Mouse (Mus musculus) cortical plate, adult 2 months (tissue): ENCODE results near the gene Ankrd44.

ENCODE experiments used
- CTCF ChIP-seq: fragments of 200-500 bp; IDR thresholded peaks from 2 replicates; pipeline ENCODE4 v1.5.1; 2011; ENCODE audit warnings: mild to moderate bottlenecking, control low read depth, low read length; ENCODE audit not compliant: insufficient read depth; ENCODE audit errors: extremely low read depth
- POLR2A ChIP-seq: fragments of 200-500 bp; IDR thresholded peaks from 2 replicates; pipeline ENCODE4 v1.6.1; 2011; ENCODE audit warnings: mild to moderate bottlenecking, low read length, control low read depth; ENCODE audit not compliant: insufficient read depth; ENCODE audit errors: extremely low read depth

GRCm38 (mm10) chr1:54715061-54715760, 211.0 kb downstream of the Ankrd44 start:
- no peak for TF ChIP-seq CTCF
- no peak for TF ChIP-seq POLR2A
